Mouse (Mus musculus) hindbrain, embryonic 15.5 days (tissue): ENCODE results near the gene Agpat3. TPM values are rescaled to one million over a fixed set of nuclear protein-coding genes. Genes with fewer than 3 reads are reported as not detected.

ENCODE experiments used
- ATAC-seq: fragments of 200-750 bp; cut with Nextera tagmentation; 2 replicates; pipeline ENCODE4 v1.8.0; 2017; ENCODE audit warnings: low read depth, moderate number of reproducible peaks, moderate TSS enrichment; ENCODE audit not compliant: low FRiP score
- H3K27ac ChIP-seq: fragments of 300-500 bp; sonication (generic); replicated peaks from 2 replicates; pipeline ENCODE4 v1.5.1; 2015; ENCODE audit warnings: mild to moderate bottlenecking, inconsistent platforms
- H3K27me3 ChIP-seq: fragments of 300-500 bp; sonication (generic); 2 replicates; pipeline ENCODE4 v1.6.1; 2015; ENCODE audit warnings: control low read depth, inconsistent platforms
- H3K36me3 ChIP-seq: fragments of 300-500 bp; sonication (generic); 2 replicates; pipeline ENCODE4 v1.6.1; 2015; ENCODE audit warnings: control low read depth, inconsistent platforms
- H3K4me1 ChIP-seq: fragments of 300-500 bp; sonication (generic); replicated peaks from 2 replicates; pipeline ENCODE4 v1.6.1; 2015; ENCODE audit warnings: control low read depth, inconsistent platforms
- H3K4me2 ChIP-seq: fragments of 300-500 bp; sonication (generic); 2 replicates; pipeline ENCODE4 v1.6.1; 2015; ENCODE audit warnings: moderate library complexity, mild to moderate bottlenecking, inconsistent platforms
- H3K4me3 ChIP-seq: fragments of 300-500 bp; sonication (generic); 2 replicates; pipeline ENCODE4 v1.5.1; 2015; ENCODE audit warnings: mild to moderate bottlenecking, inconsistent platforms
- H3K9ac ChIP-seq: fragments of 300-500 bp; sonication (generic); 2 replicates; pipeline ENCODE4 v1.6.1; 2015; ENCODE audit warnings: inconsistent platforms
- H3K9me3 ChIP-seq: fragments of 300-500 bp; sonication (generic); 2 replicates; pipeline ENCODE4 v1.6.1; 2016; ENCODE audit warnings: control low read depth, inconsistent platforms
- WGBS: fragments of 180-500 bp; shearing (Covaris S2); methylation state at CpG from one replicate; pipeline ENCODE4 v1.1.7; 2015; 5-methylcytosine and 5-hydroxymethylcytosine counted together
- polyA plus RNA-seq: library from polyadenylated mRNA; unstranded; fragments of >200 nt; fragmentation: Nextera tagmentation; extraction: Ambion mirVana; gene quantifications from 2 replicates; pipeline ENCODE4 v1.2.1, GENCODE M21; 2015

Agpat3 gene
- polyA plus RNA-seq, 1 experiment from 2014 or later: 83.5 TPM

DNA sequence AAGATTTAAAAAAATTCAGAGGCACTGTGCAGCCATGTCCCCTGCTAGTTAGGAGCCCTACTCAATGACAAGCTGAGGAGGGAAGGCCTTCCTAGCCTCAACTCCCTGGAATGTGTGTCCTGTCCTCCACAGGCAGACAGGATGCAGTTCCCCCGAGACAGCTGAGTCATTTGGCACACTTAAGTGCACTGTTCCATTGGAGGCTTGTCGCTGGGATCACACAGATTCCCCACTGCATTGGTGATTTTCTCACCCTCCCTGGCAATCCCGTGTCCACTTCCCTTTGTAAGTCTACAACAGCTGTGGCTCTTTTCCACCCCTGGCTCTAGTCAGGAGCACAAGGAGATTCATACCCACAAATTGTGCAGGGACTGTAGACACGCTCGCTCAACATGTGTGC is 14.1 kb downstream of the Agpat3 start:
- Histone ChIP-seq H3K9ac (no peak overlapping the region), H3K4me3 (no peak overlapping the region), H3K4me2 (no peak overlapping the region), H3K4me1 (no peaks in the 10 kb centered on the region), H3K36me3 (no peaks in the 10 kb centered on the region), H3K9me3 (no peaks in the 10 kb centered on the region), H3K27me3 (no peaks in the 10 kb centered on the region), H3K27ac (no peak overlapping the region)
- WGBS: 68% methylated on average over 5 of the region's 5 CpGs
- no peak for ATAC-seq

DNA sequence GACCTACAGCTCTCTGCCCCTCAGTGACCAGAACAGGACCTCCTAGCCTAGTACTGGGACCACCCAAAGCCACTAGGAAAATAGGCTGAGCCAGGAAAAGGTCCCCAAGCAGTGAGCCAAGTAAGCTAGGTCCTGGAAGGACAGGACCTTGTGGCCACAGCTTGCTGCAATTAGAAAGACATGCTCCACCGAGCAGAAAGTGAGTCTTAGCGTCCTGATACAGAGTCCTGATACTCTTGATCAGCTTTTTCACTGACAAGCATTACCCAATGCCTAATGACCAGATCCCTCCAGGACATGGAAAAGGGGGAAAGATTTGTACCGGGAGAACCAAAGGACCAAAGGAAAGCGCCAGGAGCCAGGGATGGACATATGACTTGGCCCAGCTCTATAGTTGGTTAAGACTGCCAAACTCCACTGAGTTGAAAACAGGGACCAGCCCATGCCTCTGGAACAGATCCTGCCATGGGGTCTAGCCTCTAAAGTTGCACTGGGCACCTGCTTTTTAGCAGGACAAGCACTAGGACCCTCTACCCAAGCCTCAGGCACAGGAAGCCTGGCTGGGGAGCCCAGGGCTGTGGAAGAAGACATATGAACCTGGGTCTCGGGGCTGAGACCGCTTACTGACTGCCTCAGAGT is 17.2 kb downstream of the Agpat3 start:
- Histone ChIP-seq H3K9ac (no peak overlapping the region), H3K9me3 (no peaks in the 10 kb centered on the region), H3K4me1 (no peaks in the 10 kb centered on the region), H3K4me3 (no peak overlapping the region), H3K36me3 (no peaks in the 10 kb centered on the region), H3K27me3 (no peaks in the 10 kb centered on the region), H3K27ac (no peak overlapping the region), H3K4me2 (no peak overlapping the region)
- no peak for ATAC-seq
- 76% methylated on average over 6 of the region's 6 CpGs for WGBS

DNA sequence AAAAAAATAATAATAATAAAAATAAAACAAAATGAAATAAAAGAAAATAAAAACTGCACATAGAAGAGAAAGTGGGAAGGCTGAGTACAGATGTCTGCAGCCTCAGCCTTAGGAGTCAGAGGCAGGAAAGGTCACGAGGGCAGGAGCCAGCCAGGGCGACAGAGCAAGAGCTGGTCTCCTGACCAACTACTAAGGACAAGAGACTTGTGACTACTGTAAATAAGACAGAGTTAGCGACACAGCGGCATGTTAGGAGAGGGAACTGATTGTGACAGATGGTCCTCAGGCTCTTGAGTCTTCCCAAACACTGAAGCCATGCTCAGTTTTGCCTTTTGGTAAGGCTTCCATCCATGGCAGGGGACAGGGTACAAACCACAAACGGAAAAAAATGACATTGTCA is 20.7 kb downstream of the Agpat3 start:
- Histone ChIP-seq H3K4me2 (no peak overlapping the region), H3K27ac (no peak overlapping the region), H3K9me3 (no peaks in the 10 kb centered on the region), H3K4me1 (no peaks in the 10 kb centered on the region), H3K36me3 (peaks cover 7% of the 10 kb centered on the region; the same call in 1 of the 2 replicates), H3K9ac (no peak overlapping the region), H3K4me3 (no peak overlapping the region), H3K27me3 (no peaks in the 10 kb centered on the region)
- no peak for ATAC-seq
- 91% methylated on average over 5 of the region's 5 CpGs for WGBS

DNA sequence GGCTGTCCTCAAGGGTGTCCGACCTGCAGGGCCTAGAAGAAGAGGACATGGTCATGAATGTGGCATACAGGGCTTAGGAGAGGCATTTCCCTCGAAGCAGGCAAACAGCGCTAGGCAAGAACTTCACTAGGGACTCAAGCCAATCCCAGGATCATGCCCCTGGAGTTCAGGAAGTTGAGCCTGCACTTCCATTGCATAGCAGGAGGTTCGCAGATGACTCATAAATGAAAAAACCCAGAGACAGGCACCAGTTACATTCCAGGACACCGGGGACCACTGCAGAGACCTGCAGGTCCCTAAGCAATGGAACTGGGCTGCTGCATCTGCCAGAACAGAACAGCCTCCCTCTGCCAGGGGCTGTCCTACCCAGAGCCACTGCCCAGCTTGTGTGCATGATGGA is 23.0 kb downstream of the Agpat3 start:
- no peak overlapping the region for H3K9ac ChIP-seq
- no peak overlapping the region for H3K4me3 ChIP-seq
- H3K27me3 ChIP-seq: no peaks in the 10 kb centered on the region
- H3K9me3 ChIP-seq: no peaks in the 10 kb centered on the region
- no peak overlapping the region for H3K4me2 ChIP-seq
- H3K36me3 ChIP-seq: peaks cover 7% of the 10 kb centered on the region; the same call in 1 of the 2 replicates
- H3K4me1 ChIP-seq: no peaks in the 10 kb centered on the region
- ATAC-seq: no peak
- H3K27ac ChIP-seq: no peak overlapping the region
- 90% methylated on average over 5 of the region's 5 CpGs for WGBS

DNA sequence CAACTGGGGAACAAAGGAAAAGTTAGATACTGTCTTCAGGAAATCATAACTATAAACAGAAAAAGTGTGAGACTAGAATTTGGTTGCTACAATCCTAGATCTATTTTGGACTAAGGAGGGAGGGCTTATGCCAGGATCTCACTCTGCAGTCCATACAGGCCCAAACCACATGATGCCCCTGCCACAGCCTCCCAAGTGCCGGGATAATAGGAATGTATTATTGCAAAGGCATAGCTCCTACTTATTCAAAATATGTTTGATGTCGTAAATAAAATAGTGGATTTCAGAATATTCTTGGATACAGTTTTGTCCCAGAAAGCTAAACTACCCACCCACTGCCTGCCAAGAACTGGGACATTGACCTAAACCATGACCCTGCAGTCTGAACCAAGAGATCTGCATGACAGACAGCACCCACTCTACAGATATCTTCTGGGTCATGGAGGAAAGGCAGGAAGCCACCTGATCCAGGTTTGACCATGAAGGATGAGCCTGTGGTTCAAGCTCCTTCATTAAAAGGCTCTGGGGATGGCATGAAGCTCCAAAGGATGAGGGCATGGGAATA is 24.2 kb downstream of the Agpat3 start:
- Histone ChIP-seq H3K27me3 (no peaks in the 10 kb centered on the region), H3K9me3 (no peaks in the 10 kb centered on the region), H3K4me1 (no peaks in the 10 kb centered on the region), H3K4me3 (no peak overlapping the region), H3K9ac (no peak overlapping the region), H3K36me3 (peaks cover 7% of the 10 kb centered on the region; the same call in 1 of the 2 replicates), H3K4me2 (no peak overlapping the region), H3K27ac (no peak overlapping the region)
- ATAC-seq: no peak
- WGBS: 98% methylated on average over 2 of the region's 2 CpGs

DNA sequence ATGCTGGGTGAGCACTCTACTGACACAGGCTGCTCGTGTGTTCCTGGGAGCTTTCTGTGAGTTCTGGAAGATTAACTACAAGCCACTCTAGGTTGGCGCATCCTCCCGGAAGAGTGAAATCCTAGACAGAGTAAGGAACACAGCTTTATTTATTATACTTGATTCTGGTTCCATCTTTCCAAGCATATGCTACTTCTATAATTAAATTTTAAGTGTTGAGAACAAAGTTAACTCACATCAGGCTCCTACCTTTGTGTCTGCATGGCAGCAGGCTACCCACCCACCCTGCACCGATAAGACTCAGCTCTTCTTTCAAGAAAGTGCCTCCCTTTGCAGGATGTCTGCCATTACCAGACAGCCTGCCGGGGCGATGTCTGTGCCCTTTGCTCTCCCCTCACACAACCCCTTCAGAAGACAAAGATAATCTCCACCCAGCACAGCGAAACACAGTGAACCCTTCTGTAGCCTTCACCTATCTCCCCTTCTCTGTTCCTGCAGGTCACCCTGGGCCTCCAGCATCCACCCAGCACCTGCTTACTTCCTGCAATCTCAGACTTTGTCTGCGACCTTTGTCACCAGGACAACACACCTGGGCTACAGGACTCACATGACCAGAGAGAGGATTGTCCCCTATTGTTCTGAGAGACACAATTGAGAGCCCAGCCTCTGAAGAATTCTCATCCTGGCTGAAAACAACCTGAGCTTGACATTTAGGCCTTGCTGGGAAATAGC is 26.2 kb downstream of the Agpat3 start:
- Histone ChIP-seq H3K27me3 (no peaks in the 10 kb centered on the region), H3K9ac (no peak overlapping the region), H3K9me3 (no peaks in the 10 kb centered on the region), H3K27ac (no peak overlapping the region), H3K36me3 (peaks cover 7% of the 10 kb centered on the region; the same call in 1 of the 2 replicates), H3K4me1 (no peaks in the 10 kb centered on the region), H3K4me3 (no peak overlapping the region), H3K4me2 (no peak overlapping the region)
- ATAC-seq: no peak
- WGBS: 83% methylated on average over 8 of the region's 8 CpGs

DNA sequence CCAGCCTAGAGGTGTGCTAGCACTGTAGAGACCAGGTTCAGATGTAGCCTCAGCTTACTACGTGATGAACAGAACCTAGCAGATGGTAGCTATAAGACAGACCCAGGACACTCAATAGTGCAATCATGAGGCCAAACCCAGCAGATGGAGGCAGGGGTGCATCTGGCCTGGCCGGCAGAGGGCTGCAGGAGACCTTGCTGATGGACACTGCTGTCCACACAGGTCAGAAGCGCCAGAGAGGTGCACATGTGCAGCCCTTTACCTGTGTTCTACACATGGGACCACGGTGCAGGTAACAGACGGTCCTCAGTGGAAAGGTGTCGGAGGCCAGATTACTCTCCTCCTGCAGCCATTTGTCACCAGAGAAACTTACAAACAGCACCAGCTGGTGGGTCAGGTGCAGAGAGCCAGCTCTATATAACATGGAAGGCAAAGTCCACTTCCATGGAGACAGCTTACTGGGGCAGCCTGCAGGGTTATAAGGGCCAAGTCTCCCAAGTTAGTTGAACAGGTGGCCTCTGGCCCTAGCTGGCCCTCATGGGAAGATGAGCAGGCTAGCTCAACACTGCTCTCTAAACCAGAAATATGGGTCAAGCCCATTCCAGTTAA is 27.6 kb downstream of the Agpat3 start:
- WGBS: 86% methylated on average over 6 of the region's 6 CpGs
- Histone ChIP-seq H3K4me2 (no peak overlapping the region), H3K27me3 (no peaks in the 10 kb centered on the region), H3K9me3 (no peaks in the 10 kb centered on the region), H3K4me3 (no peak overlapping the region), H3K4me1 (peaks cover 5% of the 10 kb centered on the region; the same call in 1 of the 2 replicates), H3K27ac (no peak overlapping the region), H3K36me3 (peaks cover 7% of the 10 kb centered on the region; the same call in 1 of the 2 replicates), H3K9ac (no peak overlapping the region)
- 0 out of 2 replicates have a peak, but pooled peaks have one; percentile 14 for ATAC-seq

DNA sequence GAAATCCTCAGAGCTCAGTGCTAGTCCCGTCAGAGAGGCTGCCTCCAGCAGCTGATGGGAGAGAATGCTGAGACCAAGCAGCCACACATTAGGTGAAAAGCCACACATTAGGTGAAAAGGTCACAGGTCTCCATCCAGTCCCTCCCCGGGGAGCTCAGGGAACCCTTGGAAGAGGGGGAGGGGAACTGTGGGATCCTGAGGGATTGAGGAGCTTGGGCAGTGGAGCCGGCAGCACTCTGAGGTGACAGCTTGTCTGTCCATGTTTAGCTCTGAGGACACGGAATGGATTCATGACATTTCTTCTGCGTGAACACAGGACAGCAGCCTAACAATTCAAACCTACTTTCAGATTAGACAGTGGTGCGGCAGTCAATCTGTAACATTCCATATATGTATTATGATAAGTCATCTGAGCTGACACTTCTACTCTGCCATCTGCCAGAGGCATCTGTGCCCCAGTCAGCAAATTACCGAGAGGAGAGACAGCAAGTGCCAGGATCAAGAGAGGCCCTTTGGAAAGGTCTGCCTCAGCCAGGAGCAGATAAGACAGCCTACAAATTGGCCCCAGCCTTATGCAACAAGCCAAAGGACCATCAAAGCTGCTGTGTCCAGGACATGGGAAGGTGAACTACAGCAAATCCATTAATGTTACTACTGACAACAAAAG is 28.9 kb downstream of the Agpat3 start:
- no peak for ATAC-seq
- Histone ChIP-seq H3K36me3 (peaks cover 7% of the 10 kb centered on the region; the same call in 1 of the 2 replicates), H3K4me1 (peaks cover 5% of the 10 kb centered on the region; the same call in 1 of the 2 replicates), H3K4me3 (no peak overlapping the region), H3K27ac (0 out of 2 replicates have a peak overlapping the region, but pooled peaks have one; percentile 8), H3K27me3 (no peaks in the 10 kb centered on the region), H3K4me2 (no peak overlapping the region), H3K9me3 (no peaks in the 10 kb centered on the region), H3K9ac (no peak overlapping the region)
- WGBS: 41% methylated on average over 7 of the region's 7 CpGs

DNA sequence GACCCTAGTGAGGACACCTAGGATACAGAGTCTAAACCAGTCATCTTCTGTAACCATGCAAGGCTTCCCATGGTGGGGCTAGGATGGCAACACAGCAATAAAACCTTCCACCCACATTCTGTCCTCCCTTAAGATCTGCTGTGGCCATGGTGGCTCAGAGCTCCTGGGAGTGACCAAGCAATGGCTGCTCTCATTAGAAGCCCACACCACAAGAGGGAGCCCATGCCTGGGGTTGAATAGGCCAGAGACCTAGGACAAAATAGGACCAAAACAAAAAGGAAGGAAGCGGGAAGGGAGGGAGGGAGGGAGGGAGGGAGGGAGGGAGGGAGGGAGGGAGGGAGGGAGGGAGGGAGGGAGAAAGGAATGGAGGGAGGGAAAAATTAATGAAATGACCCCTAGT is 29.5 kb downstream of the Agpat3 start:
- no peak for ATAC-seq
- H3K9ac ChIP-seq: no peak overlapping the region
- no peaks in the 10 kb centered on the region for H3K9me3 ChIP-seq
- H3K4me3 ChIP-seq: no peak overlapping the region
- WGBS: no CpG with 5 or more reads among the region's 1 CpGs
- peaks cover 7% of the 10 kb centered on the region; the same call in 1 of the 2 replicates for H3K36me3 ChIP-seq
- peaks cover 5% of the 10 kb centered on the region; the same call in 1 of the 2 replicates for H3K4me1 ChIP-seq
- H3K27ac ChIP-seq: no peak overlapping the region
- no peak overlapping the region for H3K4me2 ChIP-seq
- H3K27me3 ChIP-seq: no peaks in the 10 kb centered on the region

DNA sequence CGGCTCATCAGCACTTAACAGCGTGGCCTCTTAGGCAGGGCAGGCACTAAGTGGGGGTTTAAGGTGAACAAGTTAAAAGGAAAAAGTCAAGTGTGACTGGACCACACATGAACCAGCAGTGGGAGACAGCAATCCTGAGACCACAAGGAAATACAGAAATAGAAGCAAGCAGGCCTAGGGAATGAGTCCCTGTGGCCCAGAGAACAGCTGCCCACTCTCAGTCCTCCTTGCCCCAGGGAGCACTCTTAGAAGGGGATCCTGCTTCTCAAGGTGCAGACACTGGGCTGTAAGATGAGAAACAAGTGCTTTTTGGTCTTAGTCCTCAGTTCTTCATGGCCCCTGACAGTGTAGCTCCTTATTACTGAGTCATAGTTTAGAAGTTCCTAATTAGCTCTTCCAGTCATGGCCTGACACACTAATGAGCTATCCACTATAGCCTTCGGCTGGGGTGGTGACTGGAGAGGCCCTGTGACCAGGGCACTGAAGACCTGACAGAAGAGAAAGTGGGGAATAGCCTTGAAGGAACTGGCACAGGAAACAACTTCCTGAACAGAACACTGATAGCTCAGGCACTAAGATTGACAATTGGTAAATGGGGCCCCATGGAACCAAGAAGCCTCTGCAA is 31.0 kb downstream of the Agpat3 start:
- Histone ChIP-seq H3K9ac (no peak overlapping the region), H3K27ac (no peak overlapping the region), H3K4me2 (no peak overlapping the region), H3K4me3 (no peak overlapping the region), H3K36me3 (no peaks in the 10 kb centered on the region), H3K4me1 (peaks cover 5% of the 10 kb centered on the region; the same call in 1 of the 2 replicates), H3K9me3 (no peaks in the 10 kb centered on the region), H3K27me3 (no peaks in the 10 kb centered on the region)
- 79% methylated on average over 3 of the region's 3 CpGs for WGBS
- no peak for ATAC-seq

DNA sequence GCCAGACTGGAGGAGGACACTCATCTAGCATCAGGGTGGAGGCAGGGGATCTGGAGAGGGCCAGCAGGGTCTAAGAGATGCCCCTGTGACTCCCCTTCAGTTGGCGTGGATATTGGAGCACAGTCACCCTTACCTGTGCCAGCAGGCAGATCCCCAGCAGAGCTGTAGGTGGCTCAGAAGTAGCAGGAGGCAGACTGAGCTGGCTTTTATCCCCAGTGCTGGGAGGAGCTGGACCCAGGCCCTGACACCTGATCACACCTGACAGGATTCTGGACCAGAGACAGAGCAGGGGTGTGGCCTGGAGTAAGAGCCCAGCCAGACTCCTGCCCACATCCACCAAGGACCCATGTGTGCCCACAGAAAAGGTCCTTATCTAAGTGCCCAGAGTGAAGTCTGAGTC is 31.8 kb downstream of the Agpat3 start:
- Histone ChIP-seq H3K4me3 (no peak overlapping the region), H3K4me1 (peaks cover 5% of the 10 kb centered on the region; the same call in 1 of the 2 replicates), H3K27ac (no peak overlapping the region), H3K4me2 (no peak overlapping the region), H3K9ac (no peak overlapping the region), H3K9me3 (no peaks in the 10 kb centered on the region), H3K36me3 (no peaks in the 10 kb centered on the region), H3K27me3 (no peaks in the 10 kb centered on the region)
- no peak for ATAC-seq
- WGBS: 100% methylated on average over 1 of the region's 1 CpGs
